Comparison of ENCODE assay signal across 16 mouse cellular contexts in genomic region chr14:48293498-48293897, GRCm38 (mm10).
"Had no signal": no experiment of that assay in that cellular context is flagged by ENCODE, and none has a peak within 500 bp of the region (broad histone marks: within the 10 kb centered on the region; RNA-seq: fewer than 3 reads in every experiment).

No protein-coding gene starts in this region.

- DNase-seq: heart, postnatal 10 days; heart, postnatal 14 days; heart, postnatal 36 days; heart, postnatal 4 days; kidney, adult 11 months; kidney, adult 18-20 months; kidney, adult 2 months; kidney, adult 8-10 months; kidney, adult 9 months; kidney, postnatal 10 days; kidney, postnatal 14 days; kidney, postnatal 25 days; kidney, postnatal 36 days; kidney, postnatal 4 days; layer of hippocampus, adult 9-11 months; layer of hippocampus, postnatal 36 days had no signal
